Mouse (Mus musculus): ENCODE measurements at regions not wholly inside any gene's neighbourhood (a gene's known extent, or its start where the extent isn't known, plus 50 kb on each side); places are given as distances from the start of the nearest gene placed in this dataset.

GRCm38 (mm10) chr15:27412304-27412703, 54.2 kb upstream of the Ank start:
- DNase-seq: no peak

- no peak for DNase-seq
Measured at GRCm38 (mm10) chr15:27412761-27413160, 53.7 kb upstream of the Ank start.

DNA sequence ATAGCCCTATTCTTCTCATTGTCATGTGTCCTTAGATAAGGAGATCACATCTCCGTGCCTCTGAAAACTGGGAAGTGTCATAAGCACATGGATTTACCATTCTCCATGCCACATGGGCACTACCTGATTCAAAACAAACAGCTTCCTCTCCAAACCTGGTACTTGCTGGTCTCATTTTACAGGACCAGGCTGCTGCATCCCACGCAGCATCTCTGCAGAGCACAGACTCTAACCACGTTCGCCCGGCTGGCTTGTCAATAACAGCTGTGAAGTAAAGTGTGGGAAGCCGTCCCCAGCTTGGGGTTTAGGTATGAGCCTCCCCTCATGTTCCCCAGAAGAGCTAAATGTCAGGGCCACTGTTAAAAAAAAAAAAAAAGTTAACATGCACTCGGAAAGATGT, 53.0 kb upstream of the Ank start:
- no peak for DNase-seq

- no peak for DNase-seq
Measured at GRCm38 (mm10) chr15:27414819-27415218, 51.7 kb upstream of the Ank start.

Data from adrenal gland, postnatal 25 days (tissue).